Mouse (Mus musculus) small intestine, adult 2 months (tissue): Measurements from ENCODE around the gene Ccdc27.

Experiments used
- CTCF ChIP-seq: fragments of 200-500 bp; IDR thresholded peaks from 2 replicates; pipeline ENCODE4 v1.5.1; 2012; ENCODE audit warnings: low read depth, mild to moderate bottlenecking, control low read depth, inconsistent platforms, low read length, moderate library complexity, mixed read lengths; ENCODE audit not compliant: insufficient replicate concordance, insufficient read length; ENCODE audit errors: extremely low read depth
- POLR2A ChIP-seq: fragments of 200-500 bp; IDR thresholded peaks from 2 replicates; pipeline ENCODE4 v1.6.1; 2012; ENCODE audit warnings: low read depth, mild to moderate bottlenecking, control low read depth, inconsistent platforms, low read length, moderate library complexity

DNA sequence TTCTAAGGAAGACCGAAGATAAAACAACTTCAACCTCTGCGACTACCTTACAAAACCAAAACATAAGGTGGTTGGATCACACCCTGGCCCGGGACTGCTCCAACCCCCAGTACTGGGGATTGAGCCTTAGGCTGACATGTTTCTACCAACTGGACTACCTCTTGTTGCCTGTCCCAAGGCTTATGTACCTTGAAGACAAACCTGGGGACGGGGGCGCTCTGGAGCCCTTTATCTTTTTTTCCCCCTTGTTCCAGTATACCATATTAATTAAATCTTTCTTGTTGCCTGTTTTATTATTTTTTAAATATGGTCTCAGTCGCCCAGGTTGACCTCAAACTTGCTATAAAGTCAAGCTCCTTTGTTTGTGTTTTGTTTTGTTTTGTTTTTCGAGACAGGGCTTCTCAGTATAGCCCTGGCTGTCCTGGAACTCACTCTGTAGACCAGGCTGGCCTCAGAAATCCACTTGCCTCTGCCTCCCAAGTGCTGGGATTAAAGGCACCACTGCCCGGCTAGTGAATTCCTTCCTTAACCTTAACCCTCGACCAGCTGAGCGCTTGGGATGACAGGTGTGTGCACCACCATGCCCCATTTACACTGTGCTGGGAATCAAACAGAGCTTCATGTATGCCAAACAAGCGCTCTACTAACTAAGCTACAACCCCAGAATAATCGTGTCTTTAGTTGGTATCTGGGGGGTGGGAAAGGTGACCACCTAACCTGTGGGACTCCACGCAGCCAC is 31.4 kb downstream of the Ccdc27 start:
- TF ChIP-seq CTCF (no peak), POLR2A (no peak)
